Mouse (Mus musculus): Measurements from ENCODE around the gene Ednrb. TPM values are rescaled to one million over a fixed set of nuclear protein-coding genes. Genes with fewer than 3 reads are reported as not detected.
"Not testable (repeated sequence)": the region's sequence is repeated elsewhere in the genome, so short reads cannot be mapped to it uniquely, and the experiment has no call there.

The Ednrb gene
- polyA plus RNA-seq, 1 experiment from 2014 or later = 74.2 TPM

DNA sequence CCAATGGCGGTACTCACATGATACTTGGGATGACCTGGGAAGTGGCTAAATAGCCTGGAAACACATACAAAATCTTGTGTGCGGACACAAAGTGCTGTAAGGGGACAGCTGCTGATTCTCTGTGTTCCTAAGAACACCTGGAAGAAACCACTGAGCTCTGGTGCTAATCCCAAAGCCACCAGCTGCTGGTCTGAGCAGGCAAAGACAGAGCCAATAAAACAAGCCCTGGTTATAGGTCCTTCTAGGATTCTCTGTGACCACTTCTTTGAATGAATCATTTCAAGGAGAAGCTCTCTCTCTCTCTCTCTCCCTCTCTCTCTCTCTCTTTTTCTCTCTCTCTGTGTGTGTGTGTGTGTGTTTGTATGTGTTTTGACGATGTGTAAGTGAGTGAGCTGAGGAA, 47.1 kb downstream of the Ednrb start:
- no peaks in the 10 kb centered on the region for H3K4me1 ChIP-seq (replicated peaks; ENCODE audit: control insufficient read depth, insufficient read depth, low read length)
- H3K9ac ChIP-seq (ENCODE audit: low read depth, low read length) = no peak overlapping the region
- no peak overlapping the region for H3K4me2 ChIP-seq (replicated peaks; ENCODE audit: low read depth)
- H3K4me3 ChIP-seq (ENCODE audit: low read depth, low read length) = no peak overlapping the region
- 74% methylated on average over 3 of the region's 3 CpGs for WGBS
- no peaks in the 10 kb centered on the region for H3K36me3 ChIP-seq (ENCODE audit: control insufficient read depth, insufficient read depth)
- ATAC-seq = no peak
- no peak overlapping the region for H3K27ac ChIP-seq (ENCODE audit: low read depth, low read length)
- no peaks in the 10 kb centered on the region for H3K9me3 ChIP-seq (ENCODE audit: control insufficient read depth)
- no peaks in the 10 kb centered on the region for H3K27me3 ChIP-seq (replicated peaks; ENCODE audit: control insufficient read depth, insufficient read depth, low read length)
- no peak for TF ChIP-seq CTCF (IDR thresholded peaks at IDR 0.05; ENCODE audit: low read depth)

DNA sequence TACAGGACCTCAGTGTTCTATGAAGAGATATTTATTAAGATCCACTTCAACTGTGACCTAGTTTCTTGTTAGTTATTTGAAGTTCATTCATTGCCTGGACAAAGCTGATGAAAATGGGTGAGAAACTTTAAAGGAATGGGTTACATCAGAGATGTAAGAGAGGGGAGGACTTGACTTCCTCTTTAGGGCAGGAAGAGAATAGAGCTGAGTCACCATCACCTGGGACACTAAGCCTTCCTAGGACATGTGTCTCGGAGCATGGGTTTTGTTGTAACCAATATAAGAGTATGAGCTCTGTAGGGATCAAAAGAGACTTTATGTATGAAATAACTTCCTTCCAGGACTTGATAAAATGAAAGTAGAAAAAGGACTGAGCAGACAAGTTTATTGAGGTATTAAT, 48.6 kb downstream of the Ednrb start:
- Histone ChIP-seq H3K4me3 (ENCODE audit: low read depth, low read length) (no peak overlapping the region), H3K27ac (ENCODE audit: low read depth, low read length) (no peak overlapping the region), H3K4me2 (replicated peaks; ENCODE audit: low read depth) (no peak overlapping the region), H3K4me1 (replicated peaks; ENCODE audit: control insufficient read depth, insufficient read depth, low read length) (no peaks in the 10 kb centered on the region), H3K27me3 (replicated peaks; ENCODE audit: control insufficient read depth, insufficient read depth, low read length) (no peaks in the 10 kb centered on the region), H3K9ac (ENCODE audit: low read depth, low read length) (no peak overlapping the region), H3K36me3 (ENCODE audit: control insufficient read depth, insufficient read depth) (no peaks in the 10 kb centered on the region), H3K9me3 (ENCODE audit: control insufficient read depth) (no peaks in the 10 kb centered on the region)
- TF ChIP-seq CTCF (IDR thresholded peaks at IDR 0.05; ENCODE audit: low read depth) = no peak
- WGBS = 91% methylated on average over 1 of the region's 1 CpGs
- no peak for ATAC-seq

DNA sequence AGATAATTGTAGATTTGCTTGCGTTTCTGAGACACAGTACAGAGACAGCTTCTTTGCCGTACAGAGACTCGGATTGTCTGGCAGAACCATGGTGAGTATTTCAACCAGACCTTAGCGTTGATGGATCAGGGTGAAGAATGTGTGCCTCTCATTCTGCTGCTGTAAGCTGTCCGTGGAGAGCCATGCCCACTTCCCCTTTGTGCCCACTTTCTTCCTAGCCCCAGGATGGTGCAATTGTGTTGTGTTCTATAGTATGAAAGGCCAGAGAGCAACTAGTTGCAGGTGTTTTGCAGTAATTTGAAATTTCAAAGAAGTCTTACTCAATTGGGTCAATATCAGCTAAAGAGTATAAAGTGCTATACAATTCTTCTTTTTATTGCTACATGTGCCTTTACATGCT, 50.8 kb downstream of the Ednrb start:
- H3K9ac ChIP-seq (ENCODE audit: low read depth, low read length) = no peak overlapping the region
- H3K36me3 ChIP-seq (ENCODE audit: control insufficient read depth, insufficient read depth) = no peaks in the 10 kb centered on the region
- H3K9me3 ChIP-seq (ENCODE audit: control insufficient read depth) = no peaks in the 10 kb centered on the region
- H3K27ac ChIP-seq (ENCODE audit: low read depth, low read length) = no peak overlapping the region
- H3K4me2 ChIP-seq (replicated peaks; ENCODE audit: low read depth) = no peak overlapping the region
- TF ChIP-seq CTCF (IDR thresholded peaks at IDR 0.05; ENCODE audit: low read depth) = no peak
- 66% methylated on average over 5 of the region's 5 CpGs for WGBS
- H3K27me3 ChIP-seq (replicated peaks; ENCODE audit: control insufficient read depth, insufficient read depth, low read length) = no peaks in the 10 kb centered on the region
- H3K4me1 ChIP-seq (replicated peaks; ENCODE audit: control insufficient read depth, insufficient read depth, low read length) = no peaks in the 10 kb centered on the region
- no peak overlapping the region for H3K4me3 ChIP-seq (ENCODE audit: low read depth, low read length)
- no peak for ATAC-seq

DNA sequence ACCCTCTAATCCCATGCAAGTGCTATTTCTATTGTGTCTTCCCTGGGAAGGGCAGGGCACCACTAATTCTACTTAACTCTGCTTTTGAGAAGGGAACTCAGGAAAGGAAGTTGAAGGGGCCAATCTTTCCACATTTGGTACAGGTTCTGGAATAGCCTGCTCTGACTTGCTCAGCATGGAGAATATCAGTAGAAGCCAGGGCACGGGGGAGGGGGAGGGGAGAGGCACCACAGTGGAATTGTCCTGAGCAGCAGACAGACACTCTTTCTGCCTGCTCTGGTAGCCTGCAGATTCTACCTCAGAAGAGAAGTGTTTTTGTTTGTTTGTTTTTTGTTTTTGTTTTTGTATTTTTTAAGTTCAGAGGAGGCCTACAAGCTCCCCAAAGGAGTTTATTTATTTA, 51.5 kb downstream of the Ednrb start:
- Histone ChIP-seq H3K9me3 (ENCODE audit: control insufficient read depth) (no peaks in the 10 kb centered on the region), H3K4me2 (replicated peaks; ENCODE audit: low read depth) (no peak overlapping the region), H3K4me1 (replicated peaks; ENCODE audit: control insufficient read depth, insufficient read depth, low read length) (no peaks in the 10 kb centered on the region), H3K4me3 (ENCODE audit: low read depth, low read length) (no peak overlapping the region), H3K27ac (ENCODE audit: low read depth, low read length) (no peak overlapping the region), H3K9ac (ENCODE audit: low read depth, low read length) (no peak overlapping the region), H3K36me3 (ENCODE audit: control insufficient read depth, insufficient read depth) (no peaks in the 10 kb centered on the region), H3K27me3 (replicated peaks; ENCODE audit: control insufficient read depth, insufficient read depth, low read length) (no peaks in the 10 kb centered on the region)
- TF ChIP-seq CTCF (IDR thresholded peaks at IDR 0.05; ENCODE audit: low read depth) = no peak
- WGBS = 37% methylated on average over 1 of the region's 1 CpGs
- ATAC-seq = no peak

DNA sequence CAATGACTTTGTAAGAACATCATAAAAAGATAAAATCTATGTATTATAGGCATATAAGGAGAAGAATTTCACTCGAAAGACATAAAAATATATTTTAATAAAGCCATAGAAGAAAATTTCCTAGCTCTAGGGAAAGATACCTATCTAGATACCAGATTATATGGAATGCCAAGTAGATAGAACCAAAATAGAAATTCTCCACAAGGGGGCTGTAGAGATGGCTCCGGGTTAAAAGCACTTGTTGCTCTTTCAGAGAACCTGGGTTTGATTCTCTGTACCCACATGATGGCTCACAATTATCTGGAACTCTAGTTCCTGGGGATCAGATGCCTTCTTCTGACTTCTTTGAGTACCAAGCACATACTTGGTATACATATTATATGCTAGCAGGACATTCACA, 56.7 kb downstream of the Ednrb start:
- H3K4me2 ChIP-seq (replicated peaks; ENCODE audit: low read depth) = no peak overlapping the region
- 94% methylated on average over 2 of the region's 2 CpGs for WGBS
- no peaks in the 10 kb centered on the region for H3K27me3 ChIP-seq (replicated peaks; ENCODE audit: control insufficient read depth, insufficient read depth, low read length)
- H3K4me3 ChIP-seq (ENCODE audit: low read depth, low read length) = no peak overlapping the region
- no peak overlapping the region for H3K27ac ChIP-seq (ENCODE audit: low read depth, low read length)
- no peak overlapping the region for H3K9ac ChIP-seq (ENCODE audit: low read depth, low read length)
- ATAC-seq = no peak
- H3K4me1 ChIP-seq (replicated peaks; ENCODE audit: control insufficient read depth, insufficient read depth, low read length) = no peaks in the 10 kb centered on the region
- H3K36me3 ChIP-seq (ENCODE audit: control insufficient read depth, insufficient read depth) = no peaks in the 10 kb centered on the region
- H3K9me3 ChIP-seq (ENCODE audit: control insufficient read depth) = no peaks in the 10 kb centered on the region
- 0 out of 2 replicates have a peak, but pooled peaks have one; percentile 25 for TF ChIP-seq CTCF (IDR thresholded peaks at IDR 0.05; ENCODE audit: low read depth)

DNA sequence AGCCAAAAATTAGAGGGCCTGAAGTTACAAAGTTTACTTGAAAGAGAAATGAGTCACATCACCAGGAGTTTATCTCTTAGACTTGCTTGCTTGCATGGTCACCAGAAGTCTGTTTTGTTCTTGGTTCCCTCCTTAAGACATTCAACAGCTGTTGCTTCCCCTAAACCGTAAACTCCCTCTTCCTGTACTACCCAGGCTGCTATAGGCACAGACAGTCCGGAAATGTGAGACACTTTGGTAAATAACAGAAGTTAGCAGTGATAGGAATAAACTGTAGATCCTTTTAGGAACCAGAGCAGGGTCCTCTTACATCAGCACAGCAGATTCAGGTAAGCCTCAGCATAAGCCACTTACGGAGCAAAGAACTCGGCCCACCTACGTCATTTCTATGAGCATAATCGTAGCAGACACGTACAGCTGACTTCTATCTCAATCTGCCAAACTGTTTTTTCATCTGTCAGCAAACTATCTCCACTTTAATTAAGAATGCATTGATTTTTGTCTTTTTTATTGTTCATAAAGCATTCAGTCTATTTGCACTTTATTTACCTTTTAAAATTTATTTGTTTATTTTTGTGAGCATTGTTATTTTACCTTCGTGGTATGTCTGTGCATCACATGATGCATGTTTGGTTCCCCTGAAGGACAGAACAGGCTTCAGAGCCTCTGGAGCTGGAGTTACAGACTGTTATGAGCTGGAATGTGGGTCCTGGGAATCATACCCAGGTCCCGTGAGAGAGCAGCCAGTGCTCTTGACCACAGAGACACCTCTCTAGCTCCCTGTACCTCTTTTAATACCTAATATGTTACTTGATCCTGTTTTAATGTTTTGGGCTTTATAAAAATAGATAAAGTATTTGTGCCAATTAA, 58.9 kb downstream of the Ednrb start:
- no peaks in the 10 kb centered on the region for H3K9me3 ChIP-seq (ENCODE audit: control insufficient read depth)
- no peak for ATAC-seq
- WGBS = 46% methylated on average over 9 of the region's 9 CpGs
- TF ChIP-seq CTCF (IDR thresholded peaks at IDR 0.05; ENCODE audit: low read depth) = no peak
- H3K27me3 ChIP-seq (replicated peaks; ENCODE audit: control insufficient read depth, insufficient read depth, low read length) = no peaks in the 10 kb centered on the region
- H3K36me3 ChIP-seq (ENCODE audit: control insufficient read depth, insufficient read depth) = no peaks in the 10 kb centered on the region
- no peaks in the 10 kb centered on the region for H3K4me1 ChIP-seq (replicated peaks; ENCODE audit: control insufficient read depth, insufficient read depth, low read length)
- H3K27ac ChIP-seq (ENCODE audit: low read depth, low read length) = no peak overlapping the region; the same call in 1 of the 2 replicates
- H3K4me2 ChIP-seq (replicated peaks; ENCODE audit: low read depth) = no peak overlapping the region
- H3K4me3 ChIP-seq (ENCODE audit: low read depth, low read length) = no peak overlapping the region
- no peak overlapping the region for H3K9ac ChIP-seq (ENCODE audit: low read depth, low read length)

DNA sequence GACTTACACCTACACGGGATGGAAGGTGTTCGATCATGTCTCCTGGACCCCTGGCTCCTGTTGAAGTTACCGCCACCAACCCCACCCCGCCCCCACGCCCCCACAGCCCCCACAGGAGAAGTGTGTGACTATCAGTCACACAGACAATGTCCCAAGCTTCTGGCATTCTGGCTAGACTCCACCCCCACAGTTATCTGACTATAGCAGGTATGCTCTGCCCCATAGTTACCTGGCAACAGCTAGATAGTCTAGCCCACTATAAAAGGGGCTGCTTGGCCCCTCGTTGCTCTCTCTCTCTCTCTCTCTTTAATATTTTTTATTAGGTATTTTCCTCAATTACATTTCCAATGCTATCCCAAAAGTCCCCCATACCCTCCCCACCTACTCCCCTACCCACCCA, 63.9 kb downstream of the Ednrb start:
- H3K36me3 ChIP-seq (ENCODE audit: control insufficient read depth, insufficient read depth); H3K27ac ChIP-seq (ENCODE audit: low read depth, low read length); H3K4me3 ChIP-seq (ENCODE audit: low read depth, low read length); H3K9ac ChIP-seq (ENCODE audit: low read depth, low read length); H3K4me1 ChIP-seq (replicated peaks; ENCODE audit: control insufficient read depth, insufficient read depth, low read length); ATAC-seq; H3K4me2 ChIP-seq (replicated peaks; ENCODE audit: low read depth); H3K9me3 ChIP-seq (ENCODE audit: control insufficient read depth); H3K27me3 ChIP-seq (replicated peaks; ENCODE audit: control insufficient read depth, insufficient read depth, low read length): not testable (repeated sequence)
- 84% methylated on average over 6 of the region's 6 CpGs for WGBS

Data from intestine, postnatal 0 days (tissue).